In the genomic region with DNA sequence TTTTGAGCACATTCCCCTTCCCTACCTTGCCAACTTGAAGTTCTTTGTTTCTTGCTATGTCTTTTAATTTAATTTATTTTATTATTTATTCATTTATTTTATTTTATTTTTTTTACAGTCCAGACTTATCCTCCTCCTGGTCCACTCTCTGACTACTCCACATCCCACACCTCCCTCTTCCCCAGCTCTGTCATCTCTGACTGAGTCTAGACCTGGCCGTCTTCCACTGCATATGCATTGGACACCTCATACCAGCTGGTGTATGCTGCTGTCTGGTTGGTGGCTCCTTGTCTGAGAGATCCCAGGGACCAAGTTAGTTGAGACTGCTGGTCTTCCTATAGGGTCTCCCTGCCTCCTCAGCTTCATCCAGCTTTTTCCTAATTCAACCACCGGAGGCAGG, we compare ENCODE assay signal across 32 mouse cellular contexts.
"Had no signal": no experiment of that assay in that cellular context is flagged by ENCODE, and none has a peak within 500 bp of the region (broad histone marks: within the 10 kb centered on the region; RNA-seq: fewer than 3 reads in every experiment).

No protein-coding gene starts in this region.

- H3K36me3 ChIP-seq: limb, embryonic 10.5 days; limb, embryonic 12.5 days; limb, embryonic 13.5 days; limb, embryonic 15.5 days; liver, embryonic 12.5 days; liver, embryonic 13.5 days; liver, embryonic 15.5 days; lung, embryonic 15.5 days; midbrain, embryonic 10.5 days; midbrain, embryonic 12.5 days; midbrain, embryonic 13.5 days; midbrain, embryonic 15.5 days had no signal

- DNase-seq: left cerebral cortex, postnatal 4 days; liver; liver, embryonic 13.5 days; liver, postnatal 0 days; lung, adult 18-20 months; lung, adult 2 months; lung, embryonic 14.5 days; lung, postnatal 10 days; lung, postnatal 14 days; lung, postnatal 36 days; lung, postnatal 4 days; midbrain, embryonic 14.5 days had no signal

- H3K4me2 ChIP-seq: limb, embryonic 12.5 days; limb, embryonic 13.5 days; limb, embryonic 15.5 days; liver, embryonic 11.5 days; liver, embryonic 12.5 days; liver, embryonic 13.5 days; liver, embryonic 15.5 days; lung, embryonic 14.5 days; lung, embryonic 15.5 days; midbrain, embryonic 11.5 days; midbrain, embryonic 12.5 days; midbrain, embryonic 13.5 days; midbrain, embryonic 15.5 days had no signal

- H3K27me3 ChIP-seq: limb, embryonic 12.5 days; limb, embryonic 13.5 days; limb, embryonic 15.5 days; liver, embryonic 12.5 days; liver, embryonic 13.5 days; liver, embryonic 15.5 days; lung, embryonic 15.5 days; megakaryocyte, embryonic 14.5 days; midbrain, embryonic 12.5 days; midbrain, embryonic 13.5 days; midbrain, embryonic 15.5 days had no signal

- ATAC-seq: liver, embryonic 12.5 days; liver, postnatal 0 days; lung, postnatal 0 days; midbrain, embryonic 13.5 days; midbrain, embryonic 15.5 days; midbrain, embryonic 16.5 days had no signal

- H3K9me3 ChIP-seq: limb, embryonic 10.5 days; limb, embryonic 13.5 days; limb, embryonic 15.5 days; liver, embryonic 12.5 days; liver, embryonic 13.5 days; liver, embryonic 15.5 days; lung, embryonic 15.5 days; megakaryocyte, embryonic 14.5 days; midbrain, embryonic 10.5 days; midbrain, embryonic 13.5 days; midbrain, embryonic 15.5 days had no signal

- H3K9ac ChIP-seq: limb, embryonic 12.5 days; limb, embryonic 13.5 days; limb, embryonic 15.5 days; liver, embryonic 12.5 days; liver, embryonic 13.5 days; liver, embryonic 14.5 days; liver, embryonic 15.5 days; liver, postnatal 0 days; lung, embryonic 14.5 days; lung, embryonic 15.5 days; midbrain, embryonic 12.5 days; midbrain, embryonic 13.5 days; midbrain, embryonic 15.5 days had no signal

- H3K27ac ChIP-seq: left cerebral cortex, adult 2 months; limb, embryonic 10.5 days; limb, embryonic 12.5 days; limb, embryonic 13.5 days; limb, embryonic 15.5 days; liver, embryonic 12.5 days; liver, embryonic 13.5 days; liver, embryonic 14.5 days; liver, embryonic 15.5 days; lung, embryonic 15.5 days; macrophage; midbrain, embryonic 10.5 days; midbrain, embryonic 12.5 days; midbrain, embryonic 13.5 days; midbrain, embryonic 15.5 days had no signal

- H3K4me1 ChIP-seq: limb, embryonic 10.5 days; limb, embryonic 12.5 days; limb, embryonic 13.5 days; limb, embryonic 15.5 days; liver, embryonic 12.5 days; liver, embryonic 13.5 days; liver, embryonic 15.5 days; lung, embryonic 15.5 days; megakaryocyte, embryonic 14.5 days; midbrain, embryonic 10.5 days; midbrain, embryonic 12.5 days; midbrain, embryonic 13.5 days; midbrain, embryonic 15.5 days had no signal

- H3K4me3 ChIP-seq: left cerebral cortex, adult 2 months; limb, embryonic 10.5 days; limb, embryonic 12.5 days; limb, embryonic 13.5 days; limb, embryonic 15.5 days; liver, embryonic 12.5 days; liver, embryonic 13.5 days; liver, embryonic 15.5 days; lung, embryonic 15.5 days; megakaryocyte, embryonic 14.5 days; midbrain, embryonic 10.5 days; midbrain, embryonic 12.5 days; midbrain, embryonic 13.5 days; midbrain, embryonic 15.5 days; myocyte had no signal
